Mouse (Mus musculus): Measurements from ENCODE around the gene Robo1.

DNA sequence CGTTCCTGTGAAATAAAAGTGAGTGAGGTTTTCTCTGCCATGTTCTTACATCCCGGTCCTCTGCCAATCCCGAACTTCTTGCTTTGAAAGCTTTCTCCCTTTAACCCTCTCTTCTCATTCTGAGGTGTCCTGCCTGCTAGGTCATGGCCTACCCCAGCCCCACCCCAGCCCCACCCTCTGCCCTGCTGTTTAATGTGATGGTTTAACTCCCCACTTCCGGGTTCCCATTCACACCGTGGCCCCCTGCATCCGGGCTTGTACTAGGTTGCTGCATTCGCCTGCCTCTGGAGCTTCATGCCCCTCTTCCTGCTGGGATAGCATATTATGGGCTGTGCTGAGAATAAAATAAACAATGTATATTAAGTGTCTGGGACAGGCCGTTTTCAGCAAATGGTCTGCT is 706.4 kb downstream of the Robo1 start:
- TF ChIP-seq CTCF (IDR thresholded peaks at IDR 0.05; ENCODE audit: low read depth, low read length) (no peak), POLR2A (IDR thresholded peaks at IDR 0.05; ENCODE audit: insufficient read depth, low read length) (no peak), EP300 (IDR thresholded peaks at IDR 0.05; ENCODE audit: insufficient read depth, low read depth, low read length) (0 out of 2 replicates have a peak, but pooled peaks have one; percentile 66)
